19 mouse cellular contexts compared by ENCODE assay signal in genomic region chr2:167843921-167844320, GRCm38 (mm10).
DNase-seq lines count a peak whose midpoint lies in the region; ATAC-seq and TF ChIP-seq lines count a peak whose summit lies in the region.
"Had no signal": no experiment of that assay in that cellular context is flagged by ENCODE, and none has a peak within 500 bp of the region (broad histone marks: within the 10 kb centered on the region; RNA-seq: fewer than 3 reads in every experiment).

No protein-coding gene starts in this region.

- peak; percentile 69; the same call in 1 of the 2 replicates for ATAC-seq in frontal cortex, adult (ENCODE audit: low TSS enrichment)
- peak; percentile 30 for ATAC-seq in lung, postnatal 0 days
- ATAC-seq in hindbrain, embryonic 16.5 days, result no peak
- ATAC-seq: midbrain, embryonic 16.5 days; Patski had no signal

- no peak for TF ChIP-seq POLR2A in kidney, adult 2 months (IDR thresholded peaks at IDR 0.05; ENCODE audit: low read depth, low read length)

- 61% methylated on average over 5 of the region's 5 CpGs for WGBS in kidney, adult 2 months
- 35% methylated on average over 5 of the region's 5 CpGs for WGBS in lung, postnatal 0 days
- 52% methylated on average over 5 of the region's 5 CpGs for WGBS in hindbrain, embryonic 16.5 days

- H3K36me3 ChIP-seq in kidney, adult 2 months (ENCODE audit: control insufficient read depth, insufficient read depth, low read length), result no peaks in the 10 kb centered on the region
- H3K36me3 ChIP-seq in lung, postnatal 0 days (ENCODE audit: insufficient read depth, low read length), result no peaks in the 10 kb centered on the region
- H3K36me3 ChIP-seq in hindbrain, embryonic 16.5 days (ENCODE audit: control insufficient read depth, insufficient read depth, low read length), result no peaks in the 10 kb centered on the region
- H3K36me3 ChIP-seq: G1E; limb, embryonic 13.5 days; liver, embryonic 15.5 days; midbrain, embryonic 10.5 days; neural tube, embryonic 13.5 days had no signal

- TF ChIP-seq CTCF in kidney, adult 2 months (conservative IDR thresholded peaks at IDR 0.05; ENCODE audit: insufficient read depth, insufficient read length, low read depth, low read length), result no peak
- TF ChIP-seq CTCF in lung, postnatal 0 days (IDR thresholded peaks at IDR 0.05), result no peak

- H3K9ac ChIP-seq in lung, postnatal 0 days (replicated peaks; ENCODE audit: low read depth), result no peak overlapping the region
- H3K9ac ChIP-seq in hindbrain, embryonic 16.5 days (ENCODE audit: low read depth, low read length), result no peak overlapping the region
- H3K9ac ChIP-seq: limb, embryonic 13.5 days; liver, embryonic 15.5 days; neural tube, embryonic 13.5 days had no signal

- DNase-seq in frontal cortex, postnatal 10 days (ENCODE audit: low spot score in 2 of 2), result no peak
- no peak for DNase-seq in kidney, adult 2 months
- no peak for DNase-seq in kidney, postnatal 25 days
- peak; percentile 89 for DNase-seq in lung, postnatal 0 days (ENCODE audit: low spot score)
- DNase-seq in lung, postnatal 4 days, result no peak
- DNase-seq: B cell, adult 2 months; cerebellum, postnatal 14 days; layer of hippocampus, adult 9-11 months; thymus, postnatal 25 days had no signal

- no peaks in the 10 kb centered on the region for H3K9me3 ChIP-seq in lung, postnatal 0 days (ENCODE audit: low read length)
- H3K9me3 ChIP-seq in hindbrain, embryonic 16.5 days (ENCODE audit: control insufficient read depth, low read length), result no peaks in the 10 kb centered on the region
- H3K9me3 ChIP-seq: G1E; limb, embryonic 13.5 days; liver, embryonic 15.5 days; midbrain, embryonic 10.5 days; neural tube, embryonic 13.5 days had no signal

- peaks cover 24% of the 10 kb centered on the region; the same call in 1 of the 2 replicates for H3K4me1 ChIP-seq in kidney, adult 2 months (ENCODE audit: control insufficient read depth, insufficient read depth, low read length)
- peaks cover 15% of the 10 kb centered on the region for H3K4me1 ChIP-seq in lung, postnatal 0 days (ENCODE audit: insufficient read depth, low read depth, low read length)
- no peaks in the 10 kb centered on the region; the same call in 1 of the 2 replicates for H3K4me1 ChIP-seq in hindbrain, embryonic 16.5 days (ENCODE audit: control insufficient read depth, insufficient read depth, low read depth, low read length)

- no peaks in the 10 kb centered on the region for H3K27me3 ChIP-seq in kidney, adult 2 months (replicated peaks; ENCODE audit: control insufficient read depth, insufficient read depth, low read length)
- no peaks in the 10 kb centered on the region for H3K27me3 ChIP-seq in lung, postnatal 0 days (replicated peaks; ENCODE audit: insufficient read depth, low read length)
- no peaks in the 10 kb centered on the region for H3K27me3 ChIP-seq in hindbrain, embryonic 16.5 days (replicated peaks; ENCODE audit: control insufficient read depth, insufficient read depth, low read length)
- H3K27me3 ChIP-seq: limb, embryonic 13.5 days; neural tube, embryonic 13.5 days; Patski had no signal

- H3K27ac ChIP-seq in kidney, adult 2 months (ENCODE audit: insufficient read depth, low read depth, low read length), result peak overlapping the region; percentile 54
- H3K27ac ChIP-seq in lung, postnatal 0 days (ENCODE audit: low read length), result peak overlapping the region; percentile 80
- H3K27ac ChIP-seq in hindbrain, embryonic 16.5 days (ENCODE audit: low read depth, low read length), result no peak overlapping the region
- H3K27ac ChIP-seq: limb, embryonic 13.5 days; liver, embryonic 15.5 days; midbrain, embryonic 10.5 days; neural tube, embryonic 13.5 days had no signal

- no peak; the same call in 1 of the 2 replicates for TF ChIP-seq EP300 in lung, postnatal 0 days (IDR thresholded peaks at IDR 0.05)

- H3K4me2 ChIP-seq in lung, postnatal 0 days (replicated peaks; ENCODE audit: low read depth, low read length), result no peak overlapping the region
- H3K4me2 ChIP-seq in hindbrain, embryonic 16.5 days (ENCODE audit: low read length), result no peak overlapping the region
- H3K4me2 ChIP-seq: limb, embryonic 13.5 days; liver, embryonic 15.5 days; neural tube, embryonic 13.5 days had no signal

- no peak overlapping the region for H3K4me3 ChIP-seq in kidney, adult 2 months (ENCODE audit: insufficient read depth, low read depth, low read length)
- no peak overlapping the region for H3K4me3 ChIP-seq in lung, postnatal 0 days (ENCODE audit: low read depth, low read length)
- no peak overlapping the region for H3K4me3 ChIP-seq in hindbrain, embryonic 16.5 days (ENCODE audit: low read length)
- H3K4me3 ChIP-seq: limb, embryonic 13.5 days; liver, embryonic 15.5 days; midbrain, embryonic 10.5 days; myocyte; neural tube, embryonic 13.5 days had no signal
